Mouse (Mus musculus) liver, adult (tissue): ENCODE data around the gene Clp1.

Source experiments
- GATA4 ChIP-seq: IDR thresholded peaks from 2 replicates; pipeline ENCODE4 v1.6.1; 2014; ENCODE audit warnings: mild to moderate bottlenecking, low read length; ENCODE audit not compliant: insufficient replicate concordance

Gene Clp1

DNA sequence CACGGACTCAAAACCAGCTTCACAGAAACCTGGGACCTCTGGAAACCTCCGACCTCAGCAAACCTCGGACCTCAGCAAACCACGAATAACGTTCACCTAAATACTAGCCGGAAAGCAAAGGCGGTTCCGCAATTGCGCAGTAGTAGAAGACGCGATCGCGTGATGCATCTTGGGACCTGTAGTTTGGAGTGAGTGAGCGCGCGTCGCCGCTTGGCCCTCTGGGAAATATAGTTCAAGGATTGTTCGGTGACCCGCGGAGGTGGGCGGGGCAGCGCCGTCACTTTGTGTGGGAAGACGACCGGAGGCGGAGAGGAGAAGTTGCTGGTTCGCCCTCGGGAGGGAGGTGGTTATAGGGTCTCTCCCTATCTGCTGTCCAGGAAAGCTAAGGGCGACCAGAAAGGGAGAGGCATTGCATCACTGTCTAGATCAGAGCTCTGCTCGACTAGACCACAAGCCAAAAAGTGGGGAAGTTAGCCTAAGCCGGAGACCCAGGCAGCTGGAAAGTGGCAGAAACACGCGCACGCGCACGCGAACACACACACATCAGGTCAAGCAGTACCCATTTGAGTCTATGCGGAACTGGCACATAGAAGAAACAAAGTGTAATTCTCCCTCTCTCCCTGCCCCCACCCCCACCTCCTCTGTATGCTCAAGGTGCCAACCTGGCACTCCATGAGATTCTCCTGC, at the start of gene Clp1:
Gene Clp1 (minus strand): TSS at position 179 of the 687 bp plus-strand sequence.
- TF ChIP-seq GATA4 = no peak

DNA sequence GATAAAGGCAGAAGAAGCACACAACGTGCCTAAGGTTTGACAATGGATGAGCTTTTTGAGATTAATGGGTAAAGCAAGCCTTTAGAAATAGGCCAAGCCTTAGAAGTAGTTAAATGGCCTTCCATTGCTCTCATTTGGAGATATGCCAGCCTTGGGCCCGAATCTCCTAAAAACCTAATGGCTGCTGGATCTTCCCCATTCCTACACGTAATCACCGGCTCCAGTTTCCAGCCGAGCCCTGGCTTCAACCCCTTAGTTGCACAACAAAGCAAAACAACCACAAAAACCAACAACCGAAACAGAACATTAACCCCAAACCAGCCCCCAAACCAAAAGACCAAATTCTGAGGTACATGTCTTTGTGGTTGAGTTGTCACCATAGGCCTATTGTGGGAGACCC, 48.5 kb upstream of the Clp1 start:
- no peak for TF ChIP-seq GATA4

DNA sequence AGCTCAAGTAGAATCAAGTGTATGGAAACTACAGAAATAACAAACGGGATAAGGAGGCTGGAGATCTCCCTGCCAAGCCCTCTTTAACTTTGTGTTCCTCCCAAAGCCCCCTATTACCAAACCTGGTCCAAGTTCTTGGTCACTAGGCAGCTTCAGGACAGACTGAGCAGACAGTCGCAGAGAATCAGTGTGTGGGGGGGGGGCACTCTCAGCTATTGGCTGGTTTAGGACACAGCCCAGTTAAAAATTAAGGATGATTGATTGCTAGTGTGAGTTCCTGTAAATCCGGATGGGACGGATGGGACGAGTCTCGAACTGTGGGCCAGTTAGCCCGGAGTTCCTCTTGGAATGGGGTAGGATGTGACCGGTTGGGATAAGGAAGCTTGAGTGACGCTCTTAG, 48.1 kb upstream of the Clp1 start, which contains the start of gene Serping1:
Gene Serping1 (minus strand): TSS at position 204 of the 400 bp plus-strand sequence.
- no peak for TF ChIP-seq GATA4

DNA sequence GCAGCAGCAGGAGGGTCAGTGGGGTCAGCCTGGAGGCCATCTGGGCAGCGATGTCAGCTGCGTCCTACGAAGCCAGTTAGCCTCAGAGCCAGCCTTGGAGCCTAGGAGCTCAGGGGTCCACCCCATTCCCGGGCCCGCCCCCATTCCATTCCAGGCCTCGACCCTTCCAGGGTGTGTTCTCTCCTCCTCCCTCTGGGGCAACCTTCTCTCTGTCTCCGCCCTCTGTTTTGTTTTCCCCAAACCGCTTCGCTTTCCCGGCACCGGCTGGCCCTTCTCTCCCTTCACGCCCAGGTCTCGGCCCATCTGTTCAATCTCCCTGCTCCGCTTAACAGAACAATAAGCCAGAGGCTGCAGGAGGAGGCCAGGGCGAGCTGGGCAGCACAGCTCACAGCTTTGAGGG, 47.6 kb upstream of the Clp1 start:
- TF ChIP-seq GATA4 = no peak

DNA sequence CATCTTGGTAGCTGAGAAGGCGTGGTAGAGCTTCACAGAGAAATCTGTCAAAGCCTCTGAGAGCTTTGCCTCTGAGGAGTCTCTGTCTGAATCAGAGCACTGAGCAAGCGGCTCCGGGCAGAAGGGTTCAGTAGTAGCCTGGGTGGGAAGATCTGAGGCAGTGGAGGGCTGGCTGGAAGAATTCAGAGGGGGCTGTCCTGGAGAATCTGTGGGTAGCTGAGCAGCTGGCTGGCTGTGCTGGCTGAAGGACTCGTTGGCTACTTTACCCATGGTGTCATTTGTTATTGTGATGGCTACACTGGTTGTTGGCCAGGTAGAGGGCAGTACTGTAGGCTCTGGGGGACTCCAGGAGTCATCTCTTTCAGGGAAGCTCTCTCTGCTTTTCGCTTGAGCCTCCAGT, 46.0 kb upstream of the Clp1 start:
- TF ChIP-seq GATA4 = no peak

DNA sequence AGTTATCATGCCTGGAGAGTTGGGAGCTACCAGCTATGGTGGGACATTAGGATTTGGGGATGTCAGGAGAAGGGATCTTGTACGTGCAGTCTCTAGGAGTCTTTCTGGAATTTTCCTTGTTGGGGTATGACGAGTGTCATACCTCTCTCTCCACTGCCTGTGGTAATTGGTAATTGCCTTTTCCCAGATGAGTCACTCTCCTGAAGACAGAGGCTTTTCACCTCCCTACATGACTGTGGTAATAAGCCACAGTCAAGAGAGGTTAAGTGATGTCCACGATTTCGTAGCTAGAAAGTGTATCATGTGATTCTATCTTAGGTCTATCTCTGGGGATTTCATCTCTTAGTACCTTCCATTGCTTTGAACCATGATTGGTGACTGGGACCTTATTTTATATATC, 45.3 kb upstream of the Clp1 start:
- TF ChIP-seq GATA4 = no peak

DNA sequence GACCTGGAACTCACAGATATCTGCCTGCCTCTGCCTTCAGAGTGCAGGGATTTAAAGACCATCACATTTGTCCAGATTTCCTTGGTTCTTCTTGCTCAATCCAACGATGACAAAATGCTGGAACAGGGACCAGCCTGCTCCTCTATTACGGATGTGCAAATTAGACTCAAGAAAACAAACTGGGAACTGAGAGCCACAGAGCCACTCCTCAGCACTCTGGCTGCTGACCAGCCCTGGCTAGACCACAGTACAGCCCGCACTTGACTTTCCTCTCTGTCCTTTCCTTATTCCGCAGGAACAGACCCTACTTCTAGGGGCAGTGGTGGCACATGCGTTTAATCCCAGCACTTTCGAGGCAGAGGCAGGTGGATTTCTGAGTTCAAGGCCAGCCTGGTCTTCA, 43.4 kb upstream of the Clp1 start:
- no peak for TF ChIP-seq GATA4

DNA sequence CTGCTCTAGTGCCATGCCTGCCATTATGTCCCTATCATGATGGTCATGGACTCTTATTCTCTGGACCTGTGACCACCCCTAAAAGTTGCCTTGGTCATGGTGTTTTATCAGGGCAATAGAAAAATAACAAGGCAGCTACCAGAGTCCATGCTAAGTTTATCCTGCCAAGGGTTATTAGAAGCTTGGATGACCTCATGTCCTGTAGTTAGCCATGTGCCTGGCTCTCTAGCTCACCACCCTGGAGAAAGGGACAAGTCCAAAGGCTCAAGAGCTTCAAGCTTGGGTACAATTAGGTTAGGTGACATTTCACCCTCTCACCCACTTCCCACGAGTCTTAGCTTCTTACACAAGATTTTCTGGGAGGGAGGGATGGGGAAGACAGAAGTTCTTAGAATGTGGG, 35.7 kb upstream of the Clp1 start:
- no peak for TF ChIP-seq GATA4

DNA sequence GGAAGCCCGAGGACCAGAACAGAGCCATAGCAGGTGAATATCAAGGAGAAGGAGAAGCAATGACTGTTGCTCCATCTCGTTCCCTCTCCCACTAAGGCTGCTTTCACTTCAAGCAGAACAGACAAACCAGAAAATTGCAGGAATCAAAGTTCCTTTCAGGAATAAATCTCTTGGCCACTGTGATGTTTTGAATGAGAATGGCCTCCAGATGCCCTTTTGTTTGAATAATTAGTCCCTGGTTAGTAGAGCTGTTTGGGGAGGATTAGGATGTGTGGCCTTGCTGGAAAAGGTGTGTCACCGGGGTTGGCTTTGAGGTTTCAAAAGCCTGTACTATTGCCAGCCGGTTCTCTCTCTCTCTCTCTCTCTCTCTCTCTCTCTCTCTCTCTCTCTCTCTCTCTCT, 35.1 kb upstream of the Clp1 start:
- no peak for TF ChIP-seq GATA4

DNA sequence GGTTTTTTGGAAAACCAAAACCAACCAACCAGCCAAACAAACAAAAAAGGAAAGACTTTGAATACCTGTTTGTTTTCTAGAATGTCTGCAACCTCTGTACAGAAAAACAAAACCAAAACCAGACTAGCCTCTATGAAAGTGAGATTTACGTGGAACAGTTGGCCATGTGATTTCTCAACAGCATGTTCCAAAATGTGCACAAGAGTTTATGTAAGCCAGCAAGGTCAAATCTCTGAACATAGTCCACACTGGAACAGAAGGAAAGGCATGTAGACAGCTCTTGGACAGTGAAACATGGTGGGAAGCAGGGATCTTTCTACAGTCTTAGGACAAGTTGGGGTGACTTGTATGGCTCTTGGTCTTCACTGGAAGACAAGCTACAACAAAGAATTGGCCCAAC, 34.7 kb upstream of the Clp1 start:
- no peak for TF ChIP-seq GATA4

DNA sequence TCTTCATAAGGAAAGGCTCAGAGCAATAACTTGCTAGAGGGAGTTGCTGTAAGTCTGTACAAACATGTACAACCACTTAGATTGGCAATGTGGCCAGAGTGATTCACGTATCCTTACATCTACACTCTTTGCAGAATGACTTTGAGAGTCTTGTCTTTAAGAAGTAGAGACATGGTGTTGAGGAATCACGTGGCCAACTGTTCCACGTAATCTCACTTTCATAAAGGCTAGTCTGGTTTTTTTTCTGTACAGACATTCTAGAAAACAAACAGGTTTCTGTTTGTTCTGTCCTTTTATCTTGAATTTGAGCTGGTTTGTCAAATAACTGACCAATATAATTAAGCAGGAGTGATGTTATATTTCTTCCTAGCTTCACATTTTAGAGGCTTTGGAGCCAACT, 34.2 kb upstream of the Clp1 start:
- no peak for TF ChIP-seq GATA4

DNA sequence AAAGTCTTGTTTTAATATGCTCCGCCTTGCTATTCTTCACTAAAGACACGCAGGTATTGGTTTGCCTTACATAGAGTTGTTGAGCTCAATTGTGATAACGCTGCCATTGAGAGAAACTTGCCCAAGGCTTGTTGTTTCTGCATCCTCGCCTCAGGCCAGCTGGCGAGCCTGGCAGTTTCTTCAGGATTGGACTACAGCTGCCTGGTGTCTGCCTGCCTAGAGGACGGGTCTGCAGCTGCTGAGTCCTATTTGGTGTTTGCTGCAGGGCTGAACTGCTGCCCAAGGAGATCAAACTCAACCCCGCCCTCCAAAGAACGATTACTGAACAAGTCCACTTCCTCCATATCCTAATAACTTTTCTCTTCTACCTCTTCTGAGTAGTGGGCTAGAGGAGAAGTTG, 33.6 kb upstream of the Clp1 start:
- no peak for TF ChIP-seq GATA4

DNA sequence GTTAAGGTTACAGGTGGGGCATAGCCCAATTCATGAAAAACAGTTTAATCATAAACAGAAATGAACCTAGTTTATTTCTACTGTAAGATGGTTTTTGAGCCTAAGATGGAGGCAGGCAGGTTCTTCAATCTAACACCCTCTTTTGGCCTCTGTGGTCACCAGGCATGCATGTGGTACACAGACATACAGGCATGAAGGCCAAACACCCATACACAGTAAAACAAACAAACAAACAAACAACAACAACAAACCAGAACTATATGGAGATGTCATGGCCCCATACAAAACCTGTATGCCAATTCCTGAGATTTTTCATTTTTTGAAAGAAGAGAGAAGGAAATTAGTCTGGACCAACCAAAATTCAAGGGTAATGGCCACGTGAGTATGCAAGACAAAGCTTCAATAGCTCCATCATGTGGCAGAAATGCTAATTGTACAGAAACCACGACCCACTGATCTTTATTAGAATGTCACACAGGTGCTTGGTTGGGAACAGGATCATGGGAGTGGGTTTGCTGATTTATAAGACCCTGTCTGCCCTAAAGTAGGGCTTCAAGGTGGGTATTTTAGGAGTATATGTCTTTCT, 31.5 kb upstream of the Clp1 start:
- TF ChIP-seq GATA4 = no peak

DNA sequence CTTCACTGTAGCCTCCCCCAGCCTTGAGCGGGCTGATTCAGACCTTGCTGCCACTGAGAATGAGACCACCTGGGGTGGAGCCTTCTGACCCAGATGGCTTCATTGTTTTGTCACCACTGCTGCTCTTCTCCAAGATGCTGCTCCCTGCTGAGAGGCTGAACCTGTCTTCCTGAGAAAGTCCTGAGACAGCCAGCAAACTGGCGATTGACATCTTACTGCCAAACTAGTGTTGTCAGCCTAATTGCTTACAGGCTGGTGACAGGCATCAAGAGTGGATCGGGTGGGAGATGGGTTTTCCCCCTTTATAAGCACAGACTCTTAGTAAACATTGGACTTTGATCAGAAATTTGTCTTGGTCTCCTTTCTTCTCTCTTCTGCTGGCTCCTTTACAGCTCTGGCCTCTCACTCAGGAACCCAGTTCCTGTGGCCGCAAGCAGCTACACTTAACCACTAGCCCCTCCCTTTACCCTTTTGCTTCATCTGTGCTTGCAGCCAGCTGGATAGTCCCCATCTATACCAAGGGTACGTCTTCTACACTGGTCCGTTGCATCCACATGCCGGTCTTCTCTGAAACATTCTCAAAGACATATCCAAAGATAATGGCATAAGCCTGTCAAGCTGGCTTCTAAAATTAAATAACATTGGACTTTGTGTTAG, 30.0 kb upstream of the Clp1 start:
- TF ChIP-seq GATA4 = no peak

DNA sequence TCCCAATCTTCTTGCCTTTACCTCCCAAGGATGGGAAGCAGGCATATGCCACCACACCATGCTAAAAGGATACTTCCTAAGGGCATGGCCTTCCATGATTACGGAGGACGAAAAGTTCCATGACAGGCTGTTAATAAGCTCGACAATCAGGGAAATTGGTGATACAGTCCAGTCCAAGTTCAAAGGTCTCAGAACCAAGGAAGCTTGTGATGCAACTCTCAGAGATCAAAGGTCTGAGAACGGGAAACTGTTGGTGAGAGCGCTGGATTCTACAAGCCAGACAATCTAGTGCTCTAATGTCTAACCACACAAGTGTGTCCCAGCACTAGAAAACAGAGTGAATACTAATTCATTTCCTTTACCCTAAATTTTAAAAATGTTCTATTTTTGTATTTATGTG, 29.1 kb upstream of the Clp1 start:
- 0 out of 2 replicates have a peak, but pooled peaks have one; percentile 25 for TF ChIP-seq GATA4

DNA sequence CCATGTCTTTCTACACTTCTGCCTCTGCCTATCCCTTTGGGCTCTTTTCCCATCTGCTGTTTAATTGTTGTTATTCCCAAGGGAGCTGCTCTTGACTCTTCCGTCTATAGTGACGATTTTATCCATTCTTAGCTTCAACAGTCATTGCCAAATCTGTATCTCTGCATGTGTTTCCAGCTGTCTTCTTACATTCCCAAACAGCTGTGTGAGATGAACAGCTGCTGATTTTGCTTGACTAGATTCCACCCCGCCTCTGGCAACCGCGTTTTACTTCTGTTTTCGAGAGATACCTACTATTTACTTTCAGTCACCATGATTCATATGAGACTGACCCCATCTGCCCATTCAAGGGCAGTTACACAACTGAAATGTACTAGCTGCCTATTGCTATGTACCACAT, 23.0 kb upstream of the Clp1 start:
- TF ChIP-seq GATA4 = no peak
